Mouse (Mus musculus): ENCODE measurements around the gene Col16a1. TPM values are rescaled to one million over a fixed set of nuclear protein-coding genes. Genes with fewer than 3 reads are reported as not detected.
A peak's percentile ranks its signal among the peaks of the same experiment; 100 is the strongest.

The Col16a1 gene
- total RNA-seq, 1 experiment from 2014 or later = 31.5 TPM

- ATAC-seq (replicated peaks in 1 of 2; ENCODE audit: insufficient read depth in 1 of 2, low FRiP score in 2 of 2, low TSS enrichment in 1 of 2, low read depth in 1 of 2, poor library complexity in 2 of 2, severe bottlenecking in 2 of 2) = peak; percentile 93 to 95
These were observed 59.9 kb downstream of the Col16a1 start for GRCm38 (mm10) chr4:130107444-130108131.

GRCm38 (mm10) chr4:130108929-130109328 lies 61.3 kb downstream of the Col16a1 start:
- no peak for ATAC-seq (replicated peaks in 1 of 2; ENCODE audit: insufficient read depth in 1 of 2, low FRiP score in 2 of 2, low TSS enrichment in 1 of 2, low read depth in 1 of 2, poor library complexity in 2 of 2, severe bottlenecking in 2 of 2)

GRCm38 (mm10) chr4:130109666-130110065 lies 62.0 kb downstream of the Col16a1 start:
- ATAC-seq (replicated peaks in 1 of 2; ENCODE audit: insufficient read depth in 1 of 2, low FRiP score in 2 of 2, low TSS enrichment in 1 of 2, low read depth in 1 of 2, poor library complexity in 2 of 2, severe bottlenecking in 2 of 2) = no peak

- no peak for ATAC-seq (replicated peaks in 1 of 2; ENCODE audit: insufficient read depth in 1 of 2, low FRiP score in 2 of 2, low TSS enrichment in 1 of 2, low read depth in 1 of 2, poor library complexity in 2 of 2, severe bottlenecking in 2 of 2)
These were observed 62.5 kb downstream of the Col16a1 start for GRCm38 (mm10) chr4:130110091-130110490.

GRCm38 (mm10) chr4:130112299-130112698 lies 64.7 kb downstream of the Col16a1 start:
- ATAC-seq (replicated peaks in 1 of 2; ENCODE audit: insufficient read depth in 1 of 2, low FRiP score in 2 of 2, low TSS enrichment in 1 of 2, low read depth in 1 of 2, poor library complexity in 2 of 2, severe bottlenecking in 2 of 2) = peak in 1 of 2 experiments; percentile 38; a peak in 1 of 4 replicates

GRCm38 (mm10) chr4:130112732-130113131 lies 65.1 kb downstream of the Col16a1 start:
- ATAC-seq (replicated peaks in 1 of 2; ENCODE audit: insufficient read depth in 1 of 2, low FRiP score in 2 of 2, low TSS enrichment in 1 of 2, low read depth in 1 of 2, poor library complexity in 2 of 2, severe bottlenecking in 2 of 2) = peak in 1 of 2 experiments; percentile 20; a peak in 1 of 4 replicates

- ATAC-seq (replicated peaks in 1 of 2; ENCODE audit: insufficient read depth in 1 of 2, low FRiP score in 2 of 2, low TSS enrichment in 1 of 2, low read depth in 1 of 2, poor library complexity in 2 of 2, severe bottlenecking in 2 of 2) = no peak
These were observed 73.1 kb downstream of the Col16a1 start for GRCm38 (mm10) chr4:130120752-130121151.

- no peak for ATAC-seq (replicated peaks in 1 of 2; ENCODE audit: insufficient read depth in 1 of 2, low FRiP score in 2 of 2, low TSS enrichment in 1 of 2, low read depth in 1 of 2, poor library complexity in 2 of 2, severe bottlenecking in 2 of 2)
These were observed 73.9 kb downstream of the Col16a1 start for GRCm38 (mm10) chr4:130121560-130121959.

- ATAC-seq (replicated peaks in 1 of 2; ENCODE audit: insufficient read depth in 1 of 2, low FRiP score in 2 of 2, low TSS enrichment in 1 of 2, low read depth in 1 of 2, poor library complexity in 2 of 2, severe bottlenecking in 2 of 2) = no peak
These were observed 75.4 kb downstream of the Col16a1 start for GRCm38 (mm10) chr4:130123020-130123419.

- ATAC-seq (replicated peaks in 1 of 2; ENCODE audit: insufficient read depth in 1 of 2, low FRiP score in 2 of 2, low TSS enrichment in 1 of 2, low read depth in 1 of 2, poor library complexity in 2 of 2, severe bottlenecking in 2 of 2) = no peak
These were observed 76.5 kb downstream of the Col16a1 start for GRCm38 (mm10) chr4:130124110-130124509.

- ATAC-seq (replicated peaks in 1 of 2; ENCODE audit: insufficient read depth in 1 of 2, low FRiP score in 2 of 2, low TSS enrichment in 1 of 2, low read depth in 1 of 2, poor library complexity in 2 of 2, severe bottlenecking in 2 of 2) = no peak
These were observed 77.5 kb downstream of the Col16a1 start for GRCm38 (mm10) chr4:130125164-130125563.

GRCm38 (mm10) chr4:130125935-130126334 lies 78.3 kb downstream of the Col16a1 start:
- no peak for ATAC-seq (replicated peaks in 1 of 2; ENCODE audit: insufficient read depth in 1 of 2, low FRiP score in 2 of 2, low TSS enrichment in 1 of 2, low read depth in 1 of 2, poor library complexity in 2 of 2, severe bottlenecking in 2 of 2)

- ATAC-seq (replicated peaks in 1 of 2; ENCODE audit: insufficient read depth in 1 of 2, low FRiP score in 2 of 2, low TSS enrichment in 1 of 2, low read depth in 1 of 2, poor library complexity in 2 of 2, severe bottlenecking in 2 of 2) = no peak
These were observed 81.3 kb downstream of the Col16a1 start for GRCm38 (mm10) chr4:130128907-130129306.

GRCm38 (mm10) chr4:130130082-130130481 lies 82.4 kb downstream of the Col16a1 start:
- no peak for ATAC-seq (replicated peaks in 1 of 2; ENCODE audit: insufficient read depth in 1 of 2, low FRiP score in 2 of 2, low TSS enrichment in 1 of 2, low read depth in 1 of 2, poor library complexity in 2 of 2, severe bottlenecking in 2 of 2)

- ATAC-seq (replicated peaks in 1 of 2; ENCODE audit: insufficient read depth in 1 of 2, low FRiP score in 2 of 2, low TSS enrichment in 1 of 2, low read depth in 1 of 2, poor library complexity in 2 of 2, severe bottlenecking in 2 of 2) = no peak
These were observed 83.2 kb downstream of the Col16a1 start for GRCm38 (mm10) chr4:130130641-130131350.

GRCm38 (mm10) chr4:130131448-130132105 lies 83.9 kb downstream of the Col16a1 start:
- no peak for ATAC-seq (replicated peaks in 1 of 2; ENCODE audit: insufficient read depth in 1 of 2, low FRiP score in 2 of 2, low TSS enrichment in 1 of 2, low read depth in 1 of 2, poor library complexity in 2 of 2, severe bottlenecking in 2 of 2)

GRCm38 (mm10) chr4:130133399-130133798 lies 85.8 kb downstream of the Col16a1 start:
- no peak for ATAC-seq (replicated peaks in 1 of 2; ENCODE audit: insufficient read depth in 1 of 2, low FRiP score in 2 of 2, low TSS enrichment in 1 of 2, low read depth in 1 of 2, poor library complexity in 2 of 2, severe bottlenecking in 2 of 2)

All from hematopoietic stem cell, adult 5-6 weeks (primary cell).